Mouse (Mus musculus) cerebellum, postnatal 4 days (tissue): Measurements from ENCODE around the gene Pgm2.

Source experiments
- DNase-seq, 2 experiments: peaks; one replicate each; pipeline ENCODE4 v3.0.0; 2022; ENCODE audit warnings: low spot score in 2 of 2, mixed read lengths in 1 of 2

The Pgm2 gene

GRCm38 (mm10) chr5:64075506-64075905, 17.2 kb upstream of the Pgm2 start:
- DNase-seq = no peak

GRCm38 (mm10) chr5:64077353-64077752, 15.4 kb upstream of the Pgm2 start:
- no peak for DNase-seq

GRCm38 (mm10) chr5:64078740-64079461, 13.8 kb upstream of the Pgm2 start:
- no peak for DNase-seq

GRCm38 (mm10) chr5:64079462-64079817, 13.3 kb upstream of the Pgm2 start:
- no peak for DNase-seq

- no peak for DNase-seq
Observed at GRCm38 (mm10) chr5:64083447-64084359, 9.0 kb upstream of the Pgm2 start.

- DNase-seq = no peak
Observed at GRCm38 (mm10) chr5:64085405-64085804, 7.3 kb upstream of the Pgm2 start.

GRCm38 (mm10) chr5:64088740-64089139, 4.0 kb upstream of the Pgm2 start:
- no peak for DNase-seq

GRCm38 (mm10) chr5:64093349-64093871, 660 bp downstream of the Pgm2 start:
- no peak for DNase-seq

GRCm38 (mm10) chr5:64095342-64095993, 2.7 kb downstream of the Pgm2 start:
- DNase-seq = no peak

- no peak for DNase-seq
Observed at GRCm38 (mm10) chr5:64101993-64102716, 9.4 kb downstream of the Pgm2 start.

- no peak for DNase-seq
Observed at GRCm38 (mm10) chr5:64102717-64103075, 9.9 kb downstream of the Pgm2 start.

- DNase-seq = no peak
Observed at GRCm38 (mm10) chr5:64107596-64108289, 15.0 kb downstream of the Pgm2 start.

GRCm38 (mm10) chr5:64109217-64109616, 16.5 kb downstream of the Pgm2 start:
- no peak for DNase-seq

- DNase-seq = no peak
Observed at GRCm38 (mm10) chr5:64112360-64112759, 19.6 kb downstream of the Pgm2 start.

GRCm38 (mm10) chr5:64114210-64114609, 21.5 kb downstream of the Pgm2 start:
- no peak for DNase-seq

GRCm38 (mm10) chr5:64117191-64117590, 24.4 kb downstream of the Pgm2 start:
- DNase-seq = no peak

GRCm38 (mm10) chr5:64125783-64126182, 33.0 kb downstream of the Pgm2 start:
- no peak for DNase-seq

GRCm38 (mm10) chr5:64131550-64131949, 38.8 kb downstream of the Pgm2 start:
- DNase-seq = no peak

GRCm38 (mm10) chr5:64133901-64134300, 41.2 kb downstream of the Pgm2 start:
- no peak for DNase-seq

- no peak for DNase-seq
Observed at GRCm38 (mm10) chr5:64136325-64136724, 43.6 kb downstream of the Pgm2 start.

- DNase-seq = no peak
Observed at GRCm38 (mm10) chr5:64140202-64140601, 47.5 kb downstream of the Pgm2 start.
